Mouse (Mus musculus): ENCODE results near the gene Bmp10.

DNA sequence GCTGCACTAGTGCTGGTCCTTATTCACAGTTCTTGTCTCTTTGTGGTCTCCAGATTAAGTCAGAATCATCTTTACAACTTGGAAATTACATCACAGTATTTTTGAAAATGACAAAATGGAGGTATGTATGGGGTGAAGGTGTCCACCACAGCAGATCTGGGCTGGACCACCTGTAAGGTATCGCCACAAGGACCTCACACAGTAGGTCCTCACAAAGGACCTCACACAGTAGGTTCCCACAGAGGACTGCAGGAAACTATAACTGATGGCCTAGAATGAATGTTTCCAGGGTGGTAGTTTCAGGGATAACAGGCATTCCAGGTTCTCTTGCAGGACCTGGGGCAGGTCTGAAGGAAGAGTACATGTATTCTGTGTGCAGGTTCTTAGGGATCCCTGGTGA lies 38.6 kb downstream of the Bmp10 start:
- TF ChIP-seq GATA1 (IDR thresholded peaks at IDR 0.05; ENCODE audit: low read length): no peak
- TF ChIP-seq TAL1 (IDR thresholded peaks at IDR 0.05; ENCODE audit: low read length): no peak

All from erythroblast, embryonic 14.5 days (primary cell).